Mouse (Mus musculus): ENCODE measurements around the gene Prpsap1. TPM values are rescaled to one million over a fixed set of nuclear protein-coding genes. Genes with fewer than 3 reads are reported as not detected.

The Prpsap1 gene
- 10 to 100 TPM; 12.6 to 14.1 TPM for total RNA-seq (2021)
- long read RNA-seq, experiment 1, transcript Prpsap1-201 (10 exons, 1,841 nt), result major isoform, 15 of 19 reads
- long read RNA-seq, experiment 1, partial matches to known transcripts, result 0 of 19 reads
- long read RNA-seq, experiment 1, other reads (novel, unspliced or antisense), result 2 of 19 reads
- long read RNA-seq, experiment 2, transcript Prpsap1-201 (10 exons, 1,841 nt), result major isoform, 21 of 25 reads
- long read RNA-seq, experiment 2, partial matches to known transcripts, result 0 of 25 reads
- long read RNA-seq, experiment 2, other reads (novel, unspliced or antisense), result 3 of 25 reads

DNA sequence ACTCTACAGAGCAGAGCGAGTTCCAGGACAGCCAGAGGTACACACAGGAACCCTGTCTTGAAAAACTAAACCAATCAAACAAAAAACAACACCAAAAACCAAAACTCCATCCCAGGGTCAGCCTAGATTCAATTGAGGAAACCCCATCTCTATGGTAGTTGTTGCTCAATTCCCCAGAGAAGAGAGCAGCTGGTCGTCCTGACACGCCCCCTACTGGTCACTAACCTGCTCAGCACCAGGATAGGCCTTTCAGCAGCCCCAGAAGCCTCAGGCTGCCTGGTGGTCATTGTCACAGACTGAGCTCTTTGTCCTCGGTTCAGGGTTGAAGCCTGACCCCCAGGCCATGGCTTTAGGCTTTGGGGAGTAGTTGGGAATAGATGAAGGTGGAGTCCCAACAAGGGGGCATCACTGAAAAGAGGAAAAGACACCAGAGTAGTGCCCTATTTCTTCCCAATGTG is at the start of gene Prpsap1:
Prpsap1 (minus strand) TSS at position 408 of the 458 bp plus-strand sequence.
- intact Hi-C loops (cut with DNase I), result no loop called here
- peak; percentile 39 to 43 for DNase-seq

DNA sequence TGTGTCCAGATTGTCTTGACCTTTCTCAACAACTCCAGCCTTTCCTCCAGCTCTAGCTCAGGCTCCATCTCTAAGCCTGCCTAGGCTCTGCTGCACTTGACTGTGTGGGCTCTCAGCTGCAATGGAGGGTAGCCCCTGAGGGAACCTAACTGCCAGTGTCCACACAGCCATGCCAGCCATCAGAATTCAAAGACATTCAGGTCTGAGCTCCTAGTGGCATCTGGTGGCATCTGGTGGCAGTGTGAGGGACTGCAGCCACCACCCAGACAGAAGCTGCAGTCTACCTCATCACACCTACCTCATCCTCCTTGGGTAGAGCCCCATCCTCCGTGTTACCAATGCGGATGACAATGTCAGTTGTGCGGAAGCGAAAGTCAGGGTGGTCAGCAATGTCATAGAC is 49.1 kb upstream of the Prpsap1 start:
- no peak for DNase-seq
- intact Hi-C loops (cut with DNase I), result no loop called here

DNA sequence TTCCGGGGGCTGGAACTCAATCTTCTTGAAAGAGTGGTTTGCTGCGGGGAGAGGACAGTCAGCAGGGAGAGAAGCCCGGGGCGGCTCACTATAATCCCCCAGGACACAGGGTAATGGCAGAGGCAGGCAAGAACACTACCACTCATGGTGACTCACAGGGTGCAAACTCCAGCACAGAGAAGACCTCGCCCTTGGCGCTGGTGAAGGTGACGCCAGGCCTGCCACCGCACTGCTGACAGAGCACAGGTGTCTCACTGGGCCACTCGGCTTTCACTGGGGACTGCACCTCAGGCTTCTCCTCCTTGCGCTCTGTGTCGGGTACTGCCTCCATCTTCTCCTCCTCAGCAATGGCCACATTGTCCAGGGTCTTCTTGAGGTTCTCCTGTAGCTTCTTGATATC is 47.2 kb upstream of the Prpsap1 start:
- intact Hi-C loops (cut with DNase I), result no loop called here
- DNase-seq, result no peak

DNA sequence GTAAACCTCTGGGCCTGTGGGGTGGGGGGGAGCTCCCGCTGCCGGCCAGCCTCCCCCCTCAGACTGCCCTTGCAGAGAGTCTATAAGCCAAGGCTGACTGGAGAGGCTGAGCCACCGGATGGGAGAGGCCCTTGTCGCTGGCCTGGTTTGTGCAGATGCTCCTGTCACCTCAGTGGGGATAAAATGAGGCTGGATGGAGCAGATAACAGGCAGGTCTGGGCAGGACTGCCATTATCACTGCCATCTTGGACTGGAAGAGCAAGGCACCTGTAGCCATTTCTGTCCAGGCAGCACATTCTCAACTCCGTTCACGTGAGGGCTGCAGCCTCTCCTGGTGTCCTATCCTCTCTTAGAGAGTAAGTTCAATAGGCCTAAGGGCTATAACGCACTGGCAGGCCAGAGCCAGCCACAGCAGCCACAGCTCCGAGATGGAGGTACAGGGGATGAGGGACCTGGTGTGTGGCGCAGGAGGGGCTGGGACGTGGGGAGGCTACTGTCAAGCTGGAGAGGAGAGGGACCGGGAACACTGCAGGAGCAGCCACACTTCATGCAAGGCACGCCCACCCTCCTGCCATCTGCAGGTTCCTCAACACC is 44.2 kb upstream of the Prpsap1 start:
- intact Hi-C loops (cut with DNase I), result loop anchor here (5.0 kb wide), 1 partner anchor 221 kb away; no protein-coding TSS in a partner anchor
- no peak for DNase-seq

- DNase-seq, result no peak
- intact Hi-C loops (cut with DNase I), result loop anchor here (5.0 kb wide), 1 partner anchor 220 kb away; no protein-coding TSS in a partner anchor
Observed at GRCm38 (mm10) chr11:116537388-116537787, 43.4 kb upstream of the Prpsap1 start.

GRCm38 (mm10) chr11:116536685-116537084 is 42.7 kb upstream of the Prpsap1 start:
- intact Hi-C loops (cut with DNase I), result loop anchor here (5.0 kb wide), 1 partner anchor 219 kb away; no protein-coding TSS in a partner anchor

GRCm38 (mm10) chr11:116534154-116534865 is 40.3 kb upstream of the Prpsap1 start:
- intact Hi-C loops (cut with DNase I), result loop anchor here (1.0 kb wide), 1 partner anchor 34 kb away; no protein-coding TSS in a partner anchor
- peak; percentile 44 to 52 for DNase-seq

More at GRCm38 (mm10) chr11:116536685-116537084, 42.7 kb upstream of the Prpsap1 start:
- no peak for DNase-seq

- no peak for DNase-seq
- intact Hi-C loops (cut with DNase I), result loop anchor here (1.0 kb wide), 1 partner anchor 33 kb away; no protein-coding TSS in a partner anchor
Observed at GRCm38 (mm10) chr11:116533341-116534153, 39.5 kb upstream of the Prpsap1 start.

- intact Hi-C loops (cut with DNase I), result no loop called here
- peak; percentile 53 to 61 for DNase-seq
Observed at GRCm38 (mm10) chr11:116532810-116533338, 38.9 kb upstream of the Prpsap1 start.

- intact Hi-C loops (cut with DNase I), result no loop called here
Observed at GRCm38 (mm10) chr11:116532262-116532809, 38.3 kb upstream of the Prpsap1 start.

GRCm38 (mm10) chr11:116531371-116532191 is 37.6 kb upstream of the Prpsap1 start:
- DNase-seq, result no peak
- intact Hi-C loops (cut with DNase I), result no loop called here

More at GRCm38 (mm10) chr11:116532262-116532809, 38.3 kb upstream of the Prpsap1 start:
- DNase-seq, result no peak

GRCm38 (mm10) chr11:116530187-116531147 is 36.5 kb upstream of the Prpsap1 start, which contains the start of gene Sphk1:
TSS of gene Sphk1 (plus strand) at chr11:116530925.
- no peak for DNase-seq
- intact Hi-C loops (cut with DNase I), result no loop called here

- intact Hi-C loops (cut with DNase I), result no loop called here
- no peak for DNase-seq
Observed at GRCm38 (mm10) chr11:116528636-116529320, 34.8 kb upstream of the Prpsap1 start.

GRCm38 (mm10) chr11:116523699-116524189 is 29.7 kb upstream of the Prpsap1 start:
- peak in 1 of 2 experiments; percentile 33 for DNase-seq
- intact Hi-C loops (cut with DNase I), result no loop called here

DNA sequence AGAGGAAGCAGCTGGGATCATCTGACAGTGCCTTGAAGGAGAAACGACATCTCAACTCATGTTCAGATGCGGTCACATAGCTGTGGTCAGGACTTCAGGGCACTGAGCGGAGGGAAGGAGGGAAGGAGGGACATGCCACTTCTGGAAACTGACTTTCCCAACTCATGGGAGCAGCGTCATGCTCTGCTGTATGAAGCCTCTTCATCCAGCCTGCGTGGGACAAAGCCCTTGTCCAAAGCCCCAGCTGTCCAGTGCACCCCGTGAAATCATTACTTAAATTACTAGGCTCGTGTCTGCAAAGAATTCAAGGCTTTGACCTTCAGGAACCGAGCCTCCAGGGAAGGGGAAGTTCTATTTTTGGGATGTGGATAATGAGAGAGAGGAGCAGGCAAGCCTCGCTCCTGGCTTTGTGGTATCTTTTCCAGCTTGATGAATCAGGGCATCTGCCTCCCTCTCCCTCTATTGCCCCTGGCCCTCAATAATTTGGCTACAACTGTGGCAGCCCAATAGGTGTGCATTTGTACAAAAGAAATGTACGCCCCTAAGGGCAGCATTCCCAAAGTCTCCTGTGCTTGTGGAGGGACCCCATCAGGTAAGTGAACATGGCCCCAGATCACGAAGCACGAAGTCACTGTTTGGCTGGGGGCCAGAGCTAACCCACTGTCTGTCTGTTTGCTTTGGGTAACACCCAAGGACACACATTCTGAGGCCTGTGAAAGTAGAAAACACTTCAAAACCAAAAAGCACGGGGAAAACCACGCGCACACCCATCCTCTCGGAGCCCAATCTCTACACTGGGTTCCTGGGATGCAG is 29.1 kb upstream of the Prpsap1 start:
- intact Hi-C loops (cut with DNase I), result no loop called here
- DNase-seq, result no peak

DNA sequence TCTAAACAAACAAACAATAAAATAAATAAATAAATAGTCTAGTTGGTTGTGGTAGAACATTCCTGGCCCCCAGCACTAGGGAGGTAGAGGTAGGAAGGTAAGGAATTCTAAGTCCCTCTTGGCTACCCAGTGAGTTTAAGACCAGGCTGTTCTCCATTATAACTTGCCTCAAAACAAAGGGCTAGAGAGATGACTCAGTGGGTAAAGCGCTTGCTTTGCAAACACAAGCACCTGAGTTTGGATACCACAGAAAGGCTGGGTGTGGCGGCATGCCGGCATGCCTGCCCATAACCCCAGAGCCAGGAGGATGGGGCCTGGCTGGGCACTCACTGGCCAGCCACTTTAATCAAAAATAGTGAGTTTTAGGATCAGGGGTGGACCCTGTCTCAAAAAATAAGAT is 28.0 kb upstream of the Prpsap1 start:
- intact Hi-C loops (cut with DNase I), result no loop called here
- DNase-seq, result no peak

Measured in gastrocnemius, postnatal 36 days (tissue).